Mouse (Mus musculus) lung, postnatal 0 days (tissue): ENCODE results near the gene Ino80d.

Experiments used
- CTCF ChIP-seq: IDR thresholded peaks from 2 replicates; pipeline ENCODE4 v1.5.1; 2016; ENCODE audit warnings: antibody characterized with exemption, mild to moderate bottlenecking
- EP300 ChIP-seq: IDR thresholded peaks from 2 replicates; pipeline ENCODE4 v1.6.1; 2016; ENCODE audit warnings: antibody characterized with exemption, mild to moderate bottlenecking, control low read depth

DNA sequence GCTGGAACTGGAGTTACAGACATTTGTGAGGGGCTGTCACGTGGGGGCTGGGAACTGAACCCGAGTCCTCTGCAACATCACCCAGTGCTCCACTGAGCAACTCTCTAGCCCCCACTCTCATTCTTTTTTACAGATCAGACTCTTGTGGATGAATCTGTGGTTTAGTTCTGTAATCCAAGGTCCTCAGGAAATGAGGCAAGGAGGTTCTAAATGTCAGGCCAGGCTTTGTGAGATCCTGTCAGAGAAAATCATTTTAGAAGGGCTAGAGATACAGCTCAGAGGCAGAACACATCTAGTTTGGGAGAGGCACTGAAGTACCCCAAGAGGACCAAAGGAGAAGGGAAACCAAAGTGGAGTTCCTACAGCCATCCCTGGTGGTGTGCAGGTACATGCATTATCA, 16.4 kb upstream of the Ino80d start:
- no peak for TF ChIP-seq CTCF
- no peak for TF ChIP-seq EP300
